Mouse (Mus musculus): Measurements from ENCODE around the gene Slx4ip.

The Slx4ip gene

GRCm38 (mm10) chr2:136947500-136947899 is 56.5 kb downstream of the Slx4ip start:
- in situ Hi-C loops (cut with MseI, MboI): no loop called here

- in situ Hi-C loops (cut with MseI, MboI): no loop called here
Observed at GRCm38 (mm10) chr2:136947937-136948336, 56.9 kb downstream of the Slx4ip start.

GRCm38 (mm10) chr2:136952238-136952637 is 61.2 kb downstream of the Slx4ip start:
- in situ Hi-C loops (cut with MseI, MboI): no loop called here

GRCm38 (mm10) chr2:136955726-136956571 is 64.9 kb downstream of the Slx4ip start:
- in situ Hi-C loops (cut with MseI, MboI): no loop called here

- in situ Hi-C loops (cut with MseI, MboI): no loop called here
Observed at GRCm38 (mm10) chr2:136958697-136959096, 67.7 kb downstream of the Slx4ip start.

GRCm38 (mm10) chr2:136975774-136976173 is 84.8 kb downstream of the Slx4ip start:
- in situ Hi-C loops (cut with MseI, MboI): no loop called here

GRCm38 (mm10) chr2:136979056-136979772 is 88.2 kb downstream of the Slx4ip start:
- in situ Hi-C loops (cut with MseI, MboI): no loop called here

- in situ Hi-C loops (cut with MseI, MboI): no loop called here
Observed at GRCm38 (mm10) chr2:136981062-136981879, 90.3 kb downstream of the Slx4ip start.

- in situ Hi-C loops (cut with MseI, MboI): no loop called here
Observed at GRCm38 (mm10) chr2:136983959-136984358, 92.9 kb downstream of the Slx4ip start.

- in situ Hi-C loops (cut with MseI, MboI): no loop called here
Observed at GRCm38 (mm10) chr2:136985998-136986730, 95.1 kb downstream of the Slx4ip start.

GRCm38 (mm10) chr2:136993116-136993515 is 102.1 kb downstream of the Slx4ip start:
- in situ Hi-C loops (cut with MseI, MboI): no loop called here

GRCm38 (mm10) chr2:136997104-136997503 is 106.1 kb downstream of the Slx4ip start:
- in situ Hi-C loops (cut with MseI, MboI): no loop called here

GRCm38 (mm10) chr2:137002031-137002430 is 111.0 kb downstream of the Slx4ip start:
- in situ Hi-C loops (cut with MseI, MboI): no loop called here

GRCm38 (mm10) chr2:137006656-137007055 is 115.6 kb downstream of the Slx4ip start:
- in situ Hi-C loops (cut with MseI, MboI): no loop called here

- in situ Hi-C loops (cut with MseI, MboI): no loop called here
Observed at GRCm38 (mm10) chr2:137011980-137012379, 121.0 kb downstream of the Slx4ip start.

GRCm38 (mm10) chr2:137013151-137013550 is 122.1 kb downstream of the Slx4ip start:
- in situ Hi-C loops (cut with MseI, MboI): no loop called here

GRCm38 (mm10) chr2:137013811-137014350 is 122.9 kb downstream of the Slx4ip start:
- in situ Hi-C loops (cut with MseI, MboI): no loop called here

- in situ Hi-C loops (cut with MseI, MboI): no loop called here
Observed at GRCm38 (mm10) chr2:137014423-137014822, 123.4 kb downstream of the Slx4ip start.

GRCm38 (mm10) chr2:137044122-137044521 is 153.1 kb downstream of the Slx4ip start:
- in situ Hi-C loops (cut with MseI, MboI): no loop called here

GRCm38 (mm10) chr2:137049367-137049766 is 158.3 kb downstream of the Slx4ip start:
- in situ Hi-C loops (cut with MseI, MboI): no loop called here

GRCm38 (mm10) chr2:137049906-137050305 is 158.9 kb downstream of the Slx4ip start:
- in situ Hi-C loops (cut with MseI, MboI): no loop called here
